Mouse (Mus musculus): Measurements from ENCODE around the gene Ascl3. TPM values are rescaled to one million over a fixed set of nuclear protein-coding genes. Genes with fewer than 3 reads are reported as not detected.
A peak's percentile ranks its signal among the peaks of the same experiment; 100 is the strongest.

The Ascl3 gene
- polyA plus RNA-seq, 1 experiment: 0.38 TPM

- TF ChIP-seq POLR2A (IDR thresholded peaks at IDR 0.05; ENCODE audit: borderline replicate concordance, extremely low read depth, low read depth, low read length): no peak
- TF ChIP-seq CTCF (IDR thresholded peaks at IDR 0.05; ENCODE audit: insufficient read depth, low read length): no peak
- H3K4me3 ChIP-seq (replicated peaks; ENCODE audit: extremely low read depth, low read depth, low read length): no peak overlapping the region
- WGBS: 88% methylated on average over 2 of the region's 2 CpGs
- no peak for DNase-seq
- H3K4me1 ChIP-seq (ENCODE audit: control insufficient read depth, insufficient read depth, low read length): 0 out of 2 replicates have a peak, but pooled peaks cover under 1% of the 10 kb centered on the region
Observed at GRCm38 (mm10) chr7:109713434-109713982, 18.0 kb downstream of the Ascl3 start.

- H3K4me1 ChIP-seq (ENCODE audit: control insufficient read depth, insufficient read depth, low read length): peaks cover 6% of the 10 kb centered on the region; the same call in 1 of the 2 replicates
- 86% methylated on average over 7 of the region's 7 CpGs for WGBS
- no peak overlapping the region for H3K4me3 ChIP-seq (replicated peaks; ENCODE audit: extremely low read depth, low read depth, low read length)
- TF ChIP-seq POLR2A (IDR thresholded peaks at IDR 0.05; ENCODE audit: borderline replicate concordance, extremely low read depth, low read depth, low read length) (no peak), CTCF (IDR thresholded peaks at IDR 0.05; ENCODE audit: insufficient read depth, low read length) (no peak)
- DNase-seq: no peak
Observed at GRCm38 (mm10) chr7:109712198-109712597, 19.3 kb downstream of the Ascl3 start.

- DNase-seq: no peak
- 33% methylated on average over 1 of the region's 1 CpGs for WGBS
- Histone ChIP-seq H3K4me1 (ENCODE audit: control insufficient read depth, insufficient read depth, low read length) (peaks cover 9% of the 10 kb centered on the region; the same call in 1 of the 2 replicates), H3K4me3 (replicated peaks; ENCODE audit: extremely low read depth, low read depth, low read length) (no peak overlapping the region)
- no peak for TF ChIP-seq POLR2A (IDR thresholded peaks at IDR 0.05; ENCODE audit: borderline replicate concordance, extremely low read depth, low read depth, low read length)
- TF ChIP-seq CTCF (IDR thresholded peaks at IDR 0.05; ENCODE audit: insufficient read depth, low read length): no peak
Observed at GRCm38 (mm10) chr7:109710069-109710468, 21.5 kb downstream of the Ascl3 start.

- no peak overlapping the region for H3K4me3 ChIP-seq (replicated peaks; ENCODE audit: extremely low read depth, low read depth, low read length)
- DNase-seq: peak; percentile 45
- peaks cover 12% of the 10 kb centered on the region for H3K4me1 ChIP-seq (ENCODE audit: control insufficient read depth, insufficient read depth, low read length)
- WGBS: 51% methylated on average over 3 of the region's 3 CpGs
- TF ChIP-seq POLR2A (IDR thresholded peaks at IDR 0.05; ENCODE audit: borderline replicate concordance, extremely low read depth, low read depth, low read length) (no peak), CTCF (IDR thresholded peaks at IDR 0.05; ENCODE audit: insufficient read depth, low read length) (no peak)
Observed at GRCm38 (mm10) chr7:109708961-109709382, 22.6 kb downstream of the Ascl3 start.

- peak; percentile 60 for DNase-seq
- peaks cover 16% of the 10 kb centered on the region for H3K4me1 ChIP-seq (ENCODE audit: control insufficient read depth, insufficient read depth, low read length)
- 25% methylated on average over 4 of the region's 4 CpGs for WGBS
- TF ChIP-seq CTCF (IDR thresholded peaks at IDR 0.05; ENCODE audit: insufficient read depth, low read length) (peak; percentile 48; the same call in 1 of the 2 replicates), POLR2A (IDR thresholded peaks at IDR 0.05; ENCODE audit: borderline replicate concordance, extremely low read depth, low read depth, low read length) (no peak)
- no peak overlapping the region for H3K4me3 ChIP-seq (replicated peaks; ENCODE audit: extremely low read depth, low read depth, low read length)
Observed at GRCm38 (mm10) chr7:109707023-109707785, 24.3 kb downstream of the Ascl3 start.

GRCm38 (mm10) chr7:109704461-109704860, 27.1 kb downstream of the Ascl3 start:
- Histone ChIP-seq H3K4me1 (ENCODE audit: control insufficient read depth, insufficient read depth, low read length) (peaks cover 16% of the 10 kb centered on the region), H3K4me3 (replicated peaks; ENCODE audit: extremely low read depth, low read depth, low read length) (no peak overlapping the region)
- 34% methylated on average over 3 of the region's 3 CpGs for WGBS
- no peak for DNase-seq
- TF ChIP-seq CTCF (IDR thresholded peaks at IDR 0.05; ENCODE audit: insufficient read depth, low read length) (no peak), POLR2A (IDR thresholded peaks at IDR 0.05; ENCODE audit: borderline replicate concordance, extremely low read depth, low read depth, low read length) (no peak)

GRCm38 (mm10) chr7:109704016-109704377, 27.5 kb downstream of the Ascl3 start:
- DNase-seq: no peak
- Histone ChIP-seq H3K4me3 (replicated peaks; ENCODE audit: extremely low read depth, low read depth, low read length) (peak overlapping the region; percentile 90), H3K4me1 (ENCODE audit: control insufficient read depth, insufficient read depth, low read length) (peaks cover 16% of the 10 kb centered on the region)
- TF ChIP-seq POLR2A (IDR thresholded peaks at IDR 0.05; ENCODE audit: borderline replicate concordance, extremely low read depth, low read depth, low read length): no peak
- TF ChIP-seq CTCF (IDR thresholded peaks at IDR 0.05; ENCODE audit: insufficient read depth, low read length): no peak
- WGBS: 4% methylated on average over 17 of the region's 17 CpGs

- DNase-seq: peak; percentile 97
- TF ChIP-seq POLR2A (IDR thresholded peaks at IDR 0.05; ENCODE audit: borderline replicate concordance, extremely low read depth, low read depth, low read length) (peak; percentile 84; the same call in 1 of the 2 replicates), CTCF (IDR thresholded peaks at IDR 0.05; ENCODE audit: insufficient read depth, low read length) (no peak)
- Histone ChIP-seq H3K4me1 (ENCODE audit: control insufficient read depth, insufficient read depth, low read length) (peaks cover 14% of the 10 kb centered on the region), H3K4me3 (replicated peaks; ENCODE audit: extremely low read depth, low read depth, low read length) (peak within 1 kb of the TSS; percentile 90)
- WGBS: 1% methylated on average over 61 of the region's 61 CpGs
Observed at GRCm38 (mm10) chr7:109703190-109704015, 28.1 kb downstream of the Ascl3 start, which contains the start of the genes St5 and Akip1. Gene St5 (minus strand): TSS chr7:109703605. Gene Akip1 (plus strand): TSS chr7:109703690.

GRCm38 (mm10) chr7:109702721-109703120, 28.8 kb downstream of the Ascl3 start:
- WGBS: 68% methylated on average over 4 of the region's 4 CpGs
- H3K4me3 ChIP-seq (replicated peaks; ENCODE audit: extremely low read depth, low read depth, low read length): no peak overlapping the region
- no peak for DNase-seq
- TF ChIP-seq POLR2A (IDR thresholded peaks at IDR 0.05; ENCODE audit: borderline replicate concordance, extremely low read depth, low read depth, low read length) (no peak), CTCF (IDR thresholded peaks at IDR 0.05; ENCODE audit: insufficient read depth, low read length) (no peak)
- peaks cover 16% of the 10 kb centered on the region for H3K4me1 ChIP-seq (ENCODE audit: control insufficient read depth, insufficient read depth, low read length)

Measured in lung, adult 2 months (tissue).